Mouse (Mus musculus): ENCODE results near the gene Akap14. TPM values are rescaled to one million over a fixed set of nuclear protein-coding genes. Genes with fewer than 3 reads are reported as not detected.

The Akap14 gene
- polyA plus RNA-seq, 1 experiment: not detected

DNA sequence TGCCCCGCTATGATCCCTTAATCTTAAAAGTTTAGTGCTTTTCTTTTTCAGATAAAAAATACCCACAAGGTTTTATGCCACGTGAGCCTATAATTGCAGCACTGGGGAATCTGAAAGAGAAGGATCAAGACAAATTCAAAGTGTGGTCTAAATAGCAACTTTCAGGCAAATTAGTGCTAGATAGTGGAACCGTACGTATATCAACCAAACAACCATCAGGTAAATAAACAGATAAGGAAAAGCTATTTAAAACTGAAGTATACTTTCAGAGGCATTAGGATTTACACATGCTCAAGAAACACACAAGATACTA lies 57.8 kb downstream of the Akap14 start:
- H3ac ChIP-seq (ENCODE audit: control insufficient read depth, insufficient read length): no peak overlapping the region
- no peak overlapping the region for H3K4me3 ChIP-seq
- TF ChIP-seq POLR2A (IDR thresholded peaks at IDR 0.05; ENCODE audit: insufficient read length, low read depth) (no peak), SRF (IDR thresholded peaks at IDR 0.05; ENCODE audit: control insufficient read depth, insufficient read length, low read depth) (no peak), MYOG (IDR thresholded peaks at IDR 0.05; ENCODE audit: control insufficient read depth in 1 of 3, insufficient read depth in 1 of 3, insufficient read length in 2 of 3, low read depth in 2 of 3) (no peak), MAX (IDR thresholded peaks at IDR 0.05; ENCODE audit: low read depth) (no peak), REST (IDR thresholded peaks at IDR 0.05; ENCODE audit: insufficient read depth, insufficient read length) (no peak), E2F4 (IDR thresholded peaks at IDR 0.05; ENCODE audit: insufficient read depth) (no peak), TCF3 (IDR thresholded peaks at IDR 0.05; ENCODE audit: insufficient read length, low read depth) (no peak), CEBPB (IDR thresholded peaks at IDR 0.05; ENCODE audit: insufficient read depth, poor library complexity, severe bottlenecking) (no peak), TCF12 (IDR thresholded peaks at IDR 0.05; ENCODE audit: insufficient read depth, poor library complexity, severe bottlenecking) (no peak), MYOD1 (IDR thresholded peaks at IDR 0.05; ENCODE audit: control insufficient read depth in 1 of 3, insufficient read length in 2 of 3, low read depth in 2 of 3) (no peak), POLR2AphosphoS2 (IDR thresholded peaks at IDR 0.05; ENCODE audit: insufficient read length, low read depth) (no peak), USF1 (IDR thresholded peaks at IDR 0.05; ENCODE audit: low read depth) (no peak)
- H3K4me2 ChIP-seq (ENCODE audit: low read depth): peak overlapping the region; percentile 34
- H3K36me3 ChIP-seq (ENCODE audit: control insufficient read depth, insufficient read depth): no peaks in the 10 kb centered on the region
- H3K79me2 ChIP-seq (ENCODE audit: control insufficient read depth, insufficient read depth): peaks cover 9% of the 10 kb centered on the region
- H3K27me3 ChIP-seq (ENCODE audit: control insufficient read depth, insufficient read depth, insufficient read length): peaks cover 7% of the 10 kb centered on the region

DNA sequence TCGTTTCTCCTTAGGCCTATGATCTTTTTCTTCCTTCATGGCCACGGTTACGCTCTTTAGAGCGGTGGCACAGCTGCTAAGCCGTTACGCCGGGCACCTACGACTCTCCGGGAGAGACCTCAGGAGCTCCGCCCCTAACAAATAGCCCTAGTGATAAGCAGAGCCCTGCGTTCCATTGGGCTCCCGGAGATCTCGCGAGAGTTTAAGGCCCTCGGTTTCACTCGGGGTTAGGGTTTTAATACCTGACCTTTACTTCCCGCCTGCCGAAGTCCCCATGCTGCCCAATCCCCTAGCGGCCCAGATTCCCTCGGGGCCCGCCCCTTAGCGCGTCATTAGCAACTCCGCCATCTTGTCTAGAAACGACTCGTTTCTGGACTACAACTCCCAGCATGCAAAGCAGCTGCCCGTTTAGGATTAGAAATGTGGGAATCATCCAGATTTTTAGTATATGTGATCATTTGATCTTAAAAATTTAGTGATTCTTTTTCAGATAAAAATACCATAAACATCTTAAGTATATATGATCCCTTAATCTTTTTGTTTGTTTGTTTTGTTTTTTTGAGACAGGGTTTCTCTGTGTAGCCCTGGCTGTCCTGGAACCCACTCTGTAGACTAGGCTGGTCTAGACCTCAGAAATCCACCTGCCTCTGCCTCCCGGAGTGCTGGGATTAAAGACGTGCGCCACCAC lies 58.3 kb downstream of the Akap14 start, which contains the start of gene Upf3b:
Upf3b (minus strand) TSS at position 130 of the 688 bp plus-strand sequence.
- Histone ChIP-seq H3ac (ENCODE audit: control insufficient read depth, insufficient read length) (peak within 1 kb of the TSS; percentile 4), H3K79me2 (ENCODE audit: control insufficient read depth, insufficient read depth) (peaks cover 9% of the 10 kb centered on the region), H3K4me2 (ENCODE audit: low read depth) (peak within 1 kb of the TSS; percentile 84), H3K36me3 (ENCODE audit: control insufficient read depth, insufficient read depth) (no peaks in the 10 kb centered on the region), H3K4me3 (peak within 1 kb of the TSS; percentile 50), H3K27me3 (ENCODE audit: control insufficient read depth, insufficient read depth, insufficient read length) (peaks cover 2% of the 10 kb centered on the region)
- TF ChIP-seq POLR2AphosphoS2 (IDR thresholded peaks at IDR 0.05; ENCODE audit: insufficient read length, low read depth) (peak; percentile 66), TCF12 (IDR thresholded peaks at IDR 0.05; ENCODE audit: insufficient read depth, poor library complexity, severe bottlenecking) (no peak), POLR2A (IDR thresholded peaks at IDR 0.05; ENCODE audit: insufficient read length, low read depth) (peak; percentile 65), MYOD1 (IDR thresholded peaks at IDR 0.05; ENCODE audit: control insufficient read depth in 1 of 3, insufficient read length in 2 of 3, low read depth in 2 of 3) (peak in 1 of 3 experiments; percentile 21), MYOG (IDR thresholded peaks at IDR 0.05; ENCODE audit: control insufficient read depth in 1 of 3, insufficient read depth in 1 of 3, insufficient read length in 2 of 3, low read depth in 2 of 3) (peak in 1 of 3 experiments; percentile 27), TCF3 (IDR thresholded peaks at IDR 0.05; ENCODE audit: insufficient read length, low read depth) (no peak), E2F4 (IDR thresholded peaks at IDR 0.05; ENCODE audit: insufficient read depth) (no peak)

DNA sequence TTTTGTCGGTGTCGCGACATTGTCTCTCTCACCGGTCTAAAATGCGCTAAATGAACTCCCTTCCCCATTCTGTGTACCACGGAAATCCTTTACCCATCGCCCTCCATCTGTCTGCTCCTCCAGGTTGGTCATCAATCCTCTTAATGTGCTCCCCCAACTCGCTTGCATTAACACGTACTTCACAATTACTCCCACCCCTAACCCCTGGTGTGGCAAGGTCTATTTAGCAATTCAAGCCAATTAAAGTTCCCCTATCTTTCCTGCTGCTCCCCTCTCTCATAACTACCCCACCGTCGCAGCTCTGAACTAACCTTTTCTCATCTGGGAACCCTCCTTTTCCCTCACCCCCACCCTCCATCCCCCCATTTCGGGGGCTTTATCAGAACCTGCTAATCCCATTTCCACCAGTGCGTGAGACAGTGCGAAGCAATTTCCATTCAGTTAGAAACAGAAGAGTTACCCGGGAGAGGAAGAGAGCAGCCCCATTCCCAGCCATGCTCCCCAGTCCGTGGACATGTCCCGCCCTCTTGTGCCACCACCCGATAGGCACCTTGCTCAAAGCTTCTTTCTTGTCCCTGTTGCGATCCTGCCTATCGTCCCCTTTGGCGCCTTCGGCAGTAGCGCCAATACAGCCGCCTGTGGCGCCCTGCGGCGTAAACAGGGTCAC lies 59.0 kb downstream of the Akap14 start:
- H3K4me2 ChIP-seq (ENCODE audit: low read depth): peak overlapping the region; percentile 84
- H3K4me3 ChIP-seq: peak overlapping the region; percentile 50
- H3K79me2 ChIP-seq (ENCODE audit: control insufficient read depth, insufficient read depth): peaks cover 9% of the 10 kb centered on the region
- H3ac ChIP-seq (ENCODE audit: control insufficient read depth, insufficient read length): peak overlapping the region; percentile 4
- TF ChIP-seq E2F4 (IDR thresholded peaks at IDR 0.05; ENCODE audit: insufficient read depth) (no peak), MYOD1 (IDR thresholded peaks at IDR 0.05; ENCODE audit: control insufficient read depth in 1 of 3, insufficient read length in 2 of 3, low read depth in 2 of 3) (no peak), TCF3 (IDR thresholded peaks at IDR 0.05; ENCODE audit: insufficient read length, low read depth) (no peak), REST (IDR thresholded peaks at IDR 0.05; ENCODE audit: insufficient read depth, insufficient read length) (no peak), SRF (IDR thresholded peaks at IDR 0.05; ENCODE audit: control insufficient read depth, insufficient read length, low read depth) (no peak), TCF12 (IDR thresholded peaks at IDR 0.05; ENCODE audit: insufficient read depth, poor library complexity, severe bottlenecking) (no peak), MAX (IDR thresholded peaks at IDR 0.05; ENCODE audit: low read depth) (no peak), POLR2A (IDR thresholded peaks at IDR 0.05; ENCODE audit: insufficient read length, low read depth) (no peak), POLR2AphosphoS2 (IDR thresholded peaks at IDR 0.05; ENCODE audit: insufficient read length, low read depth) (no peak), CEBPB (IDR thresholded peaks at IDR 0.05; ENCODE audit: insufficient read depth, poor library complexity, severe bottlenecking) (no peak), USF1 (IDR thresholded peaks at IDR 0.05; ENCODE audit: low read depth) (no peak), MYOG (IDR thresholded peaks at IDR 0.05; ENCODE audit: control insufficient read depth in 1 of 3, insufficient read depth in 1 of 3, insufficient read length in 2 of 3, low read depth in 2 of 3) (no peak)
- no peaks in the 10 kb centered on the region for H3K27me3 ChIP-seq (ENCODE audit: control insufficient read depth, insufficient read depth, insufficient read length)
- no peaks in the 10 kb centered on the region for H3K36me3 ChIP-seq (ENCODE audit: control insufficient read depth, insufficient read depth)

DNA sequence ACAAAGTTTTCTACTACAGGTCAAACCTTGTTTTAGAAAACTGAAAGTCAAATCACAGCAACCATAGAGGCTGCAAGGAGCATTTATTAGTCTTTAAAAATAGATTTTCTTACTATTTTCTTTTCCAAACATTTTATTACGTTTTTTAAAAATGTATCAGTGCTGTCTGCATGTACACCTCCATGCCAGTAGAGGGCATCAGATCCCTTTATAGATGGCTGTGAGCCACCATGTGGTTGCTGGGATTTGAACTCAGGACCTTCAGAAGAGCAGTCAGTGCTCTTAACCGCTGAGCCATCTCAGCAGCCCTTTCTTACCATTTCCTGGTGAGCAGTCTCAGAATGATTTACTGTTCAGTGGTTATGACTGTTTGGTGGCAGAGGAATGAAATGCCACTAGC lies 64.8 kb downstream of the Akap14 start:
- Histone ChIP-seq H3ac (ENCODE audit: control insufficient read depth, insufficient read length) (no peak overlapping the region), H3K4me3 (no peak overlapping the region)
- TF ChIP-seq MAX (IDR thresholded peaks at IDR 0.05; ENCODE audit: low read depth) (no peak), MYOG (IDR thresholded peaks at IDR 0.05; ENCODE audit: control insufficient read depth in 1 of 3, insufficient read depth in 1 of 3, insufficient read length in 2 of 3, low read depth in 2 of 3) (no peak), POLR2AphosphoS2 (IDR thresholded peaks at IDR 0.05; ENCODE audit: insufficient read length, low read depth) (no peak), TCF3 (IDR thresholded peaks at IDR 0.05; ENCODE audit: insufficient read length, low read depth) (no peak)

More for the DNA sequence above, 64.8 kb downstream of the Akap14 start:
- H3K27me3 ChIP-seq (ENCODE audit: control insufficient read depth, insufficient read depth, insufficient read length): no peaks in the 10 kb centered on the region
- peaks cover 2% of the 10 kb centered on the region for H3K79me2 ChIP-seq (ENCODE audit: control insufficient read depth, insufficient read depth)
- no peak overlapping the region for H3K4me2 ChIP-seq (ENCODE audit: low read depth)
- H3K36me3 ChIP-seq (ENCODE audit: control insufficient read depth, insufficient read depth): no peaks in the 10 kb centered on the region

Other genes starting within 250 kb of the Akap14 start
- 8.3 TPM for gene Sept6, start 177.0 kb downstream of the Akap14 start, polyA plus RNA-seq (2012; fragmentation: generic; extraction: Trizol)
- not detected for gene Sowahd, start 120.0 kb downstream of the Akap14 start, polyA plus RNA-seq (2012; fragmentation: generic; extraction: Trizol)
- 2,053 TPM for gene Rpl39, start 83.4 kb downstream of the Akap14 start, polyA plus RNA-seq (2012; fragmentation: generic; extraction: Trizol)
- gene Upf3b, start 58.5 kb downstream of the Akap14 start, polyA plus RNA-seq (2012; fragmentation: generic; extraction: Trizol): 2.8 TPM
- 2.3 TPM for gene Nkap, start 42.0 kb downstream of the Akap14 start, polyA plus RNA-seq (2012; fragmentation: generic; extraction: Trizol)
- 250 TPM for gene Ndufa1, start 22.3 kb upstream of the Akap14 start, polyA plus RNA-seq (2012; fragmentation: generic; extraction: Trizol)
- 3.0 TPM for gene Rnf113a1, start 22.4 kb upstream of the Akap14 start, polyA plus RNA-seq (2012; fragmentation: generic; extraction: Trizol)
- not detected for gene Gm9, start 42.2 kb upstream of the Akap14 start, polyA plus RNA-seq (2012; fragmentation: generic; extraction: Trizol)
- gene Rhox1, start 53.4 kb upstream of the Akap14 start, polyA plus RNA-seq (2012; fragmentation: generic; extraction: Trizol): not detected
- gene Rhox2a, start 76.1 kb upstream of the Akap14 start, polyA plus RNA-seq (2012; fragmentation: generic; extraction: Trizol): not detected
- gene Rhox3a, start 81.1 kb upstream of the Akap14 start, polyA plus RNA-seq (2012; fragmentation: generic; extraction: Trizol): not detected
- not detected for gene Rhox4a, start 96.5 kb upstream of the Akap14 start, polyA plus RNA-seq (2012; fragmentation: generic; extraction: Trizol)
- gene Rhox3a2, start 211.2 kb upstream of the Akap14 start, polyA plus RNA-seq (2012; fragmentation: generic; extraction: Trizol): not detected
- gene Rhox4a2, start 222.0 kb upstream of the Akap14 start, polyA plus RNA-seq (2012; fragmentation: generic; extraction: Trizol): not detected
- not detected for gene Rhox2b, start 243.2 kb upstream of the Akap14 start, polyA plus RNA-seq (2012; fragmentation: generic; extraction: Trizol)

Data from myocyte (in vitro differentiated cells).